Mouse (Mus musculus) kidney, embryonic 16.5 days (tissue): ENCODE data around the gene Rap1gds1. TPM values are rescaled to one million over a fixed set of nuclear protein-coding genes. Genes with fewer than 3 reads are reported as not detected.

Experiments
- ATAC-seq: fragments of 200-750 bp; cut with Nextera tagmentation; 2 replicates; pipeline ENCODE4 v1.8.0; 2017; ENCODE audit warnings: moderate TSS enrichment; ENCODE audit not compliant: low FRiP score, low TSS enrichment
- H3K27ac ChIP-seq: fragments of 300-500 bp; sonication (generic); 2 replicates; pipeline ENCODE4 v1.5.1; 2014; ENCODE audit warnings: low read length
- H3K27me3 ChIP-seq: fragments of 300-500 bp; sonication (generic); 2 replicates; pipeline ENCODE4 v1.6.1; 2014; ENCODE audit warnings: low read length, control low read depth, mixed read lengths; ENCODE audit not compliant: insufficient read depth
- H3K36me3 ChIP-seq: fragments of 300-500 bp; sonication (generic); 2 replicates; pipeline ENCODE4 v1.6.1; 2014; ENCODE audit warnings: low read length, control low read depth, mixed read lengths; ENCODE audit not compliant: insufficient read depth
- H3K4me1 ChIP-seq: fragments of 300-500 bp; sonication (generic); 2 replicates; pipeline ENCODE4 v1.6.1; 2014; ENCODE audit warnings: low read length, control low read depth, mixed read lengths; ENCODE audit not compliant: insufficient read depth
- H3K4me2 ChIP-seq: fragments of 300-500 bp; sonication (generic); replicated peaks from 2 replicates; pipeline ENCODE4 v1.6.1; 2014; ENCODE audit warnings: low read depth, low read length
- H3K4me3 ChIP-seq: fragments of 300-500 bp; sonication (generic); 2 replicates; pipeline ENCODE4 v1.5.1; 2014; ENCODE audit warnings: mild to moderate bottlenecking, low read length
- H3K9ac ChIP-seq: fragments of 300-500 bp; sonication (generic); replicated peaks from 2 replicates; pipeline ENCODE4 v1.6.1; 2014; ENCODE audit warnings: low read length
- H3K9me3 ChIP-seq: fragments of 300-500 bp; sonication (generic); 2 replicates; pipeline ENCODE4 v1.6.1; 2016; ENCODE audit warnings: low read length, control low read depth
- WGBS: fragments of 180-500 bp; shearing (Covaris S2); extraction: QIAGEN DNeasy Blood & Tissue Kit; methylation state at CpG from one replicate; pipeline ENCODE4 v1.1.7; 2014; 5-methylcytosine and 5-hydroxymethylcytosine counted together
- polyA plus RNA-seq: library from polyadenylated mRNA; unstranded; fragments of >200 nt; fragmentation: Nextera tagmentation; extraction: Ambion mirVana; gene quantifications from 2 replicates; pipeline ENCODE4 v1.2.1, GENCODE M21; 2015

The Rap1gds1 gene
- polyA plus RNA-seq, 1 experiment from 2014 or later: 60.1 TPM

- no peak overlapping the region for H3K4me2 ChIP-seq
- no peak overlapping the region for H3K27ac ChIP-seq
- no peaks in the 10 kb centered on the region for H3K9me3 ChIP-seq
- no peak for ATAC-seq
- WGBS: 57% methylated on average over 4 of the region's 4 CpGs
- H3K4me3 ChIP-seq: no peak overlapping the region
- no peaks in the 10 kb centered on the region for H3K27me3 ChIP-seq
- no peak overlapping the region for H3K9ac ChIP-seq
- H3K36me3 ChIP-seq: no peaks in the 10 kb centered on the region
- no peaks in the 10 kb centered on the region; the same call in 1 of the 2 replicates for H3K4me1 ChIP-seq
These were observed 197.3 kb downstream of the Rap1gds1 start for GRCm38 (mm10) chr3:138877741-138878140.

- Histone ChIP-seq H3K27ac (no peak overlapping the region), H3K36me3 (no peaks in the 10 kb centered on the region), H3K9me3 (no peaks in the 10 kb centered on the region), H3K4me1 (no peaks in the 10 kb centered on the region; the same call in 1 of the 2 replicates), H3K4me2 (no peak overlapping the region), H3K27me3 (no peaks in the 10 kb centered on the region), H3K4me3 (no peak overlapping the region), H3K9ac (no peak overlapping the region)
- ATAC-seq: no peak
- 93% methylated on average over 14 of the region's 14 CpGs for WGBS
These were observed 198.1 kb downstream of the Rap1gds1 start for GRCm38 (mm10) chr3:138876931-138877361.

- Histone ChIP-seq H3K9me3 (no peaks in the 10 kb centered on the region), H3K4me1 (no peaks in the 10 kb centered on the region; the same call in 1 of the 2 replicates), H3K27me3 (no peaks in the 10 kb centered on the region), H3K27ac (no peak overlapping the region), H3K36me3 (no peaks in the 10 kb centered on the region), H3K4me2 (no peak overlapping the region), H3K4me3 (no peak overlapping the region), H3K9ac (no peak overlapping the region)
- WGBS: 93% methylated on average over 10 of the region's 10 CpGs
- ATAC-seq: no peak
These were observed 198.6 kb downstream of the Rap1gds1 start for GRCm38 (mm10) chr3:138876418-138876817.

GRCm38 (mm10) chr3:138875936-138876335 lies 199.1 kb downstream of the Rap1gds1 start:
- ATAC-seq: no peak
- no peak overlapping the region for H3K27ac ChIP-seq
- H3K4me2 ChIP-seq: no peak overlapping the region
- 94% methylated on average over 6 of the region's 6 CpGs for WGBS
- H3K4me1 ChIP-seq: no peaks in the 10 kb centered on the region; the same call in 1 of the 2 replicates
- H3K36me3 ChIP-seq: no peaks in the 10 kb centered on the region
- no peak overlapping the region for H3K4me3 ChIP-seq
- no peak overlapping the region for H3K9ac ChIP-seq
- no peaks in the 10 kb centered on the region for H3K27me3 ChIP-seq
- H3K9me3 ChIP-seq: no peaks in the 10 kb centered on the region

Other genes starting within 250 kb of the Rap1gds1 start
- not detected in 2 replicates for gene Stpg2, start 130.5 kb upstream of the Rap1gds1 start, polyA plus RNA-seq